Mouse (Mus musculus): Measurements from ENCODE around the gene Snx29.

- TF ChIP-seq POLR2A (IDR thresholded peaks at IDR 0.05; ENCODE audit: low read depth, low read length) (no peak), CTCF (IDR thresholded peaks at IDR 0.05; ENCODE audit: borderline replicate concordance, insufficient read depth, low read length) (no peak)
Measured at GRCm38 (mm10) chr16:11637794-11638193, 315.1 kb downstream of the Snx29 start.

Measured in embryonic fibroblast, embryonic 13.5 days (primary cell).